Mouse (Mus musculus): ENCODE measurements around the gene Pigk.

The Pigk gene

GRCm38 (mm10) chr3:152832436-152832835 is 118.5 kb downstream of the Pigk start:
- DNase-seq (ENCODE audit: low read depth in 1 of 2, low spot score in 2 of 2), result no peak

- no peak for DNase-seq (ENCODE audit: low read depth in 1 of 2, low spot score in 2 of 2)
Observed at GRCm38 (mm10) chr3:152837407-152837806, 123.5 kb downstream of the Pigk start.

GRCm38 (mm10) chr3:152837938-152838337 is 124.0 kb downstream of the Pigk start:
- DNase-seq (ENCODE audit: low read depth in 1 of 2, low spot score in 2 of 2), result no peak

GRCm38 (mm10) chr3:152841264-152841663 is 127.4 kb downstream of the Pigk start:
- no peak for DNase-seq (ENCODE audit: low read depth in 1 of 2, low spot score in 2 of 2)

GRCm38 (mm10) chr3:152842648-152843047 is 128.7 kb downstream of the Pigk start:
- DNase-seq (ENCODE audit: low read depth in 1 of 2, low spot score in 2 of 2), result no peak

- no peak for DNase-seq (ENCODE audit: low read depth in 1 of 2, low spot score in 2 of 2)
Observed at GRCm38 (mm10) chr3:152843925-152844324, 130.0 kb downstream of the Pigk start.

GRCm38 (mm10) chr3:152855006-152855614 is 141.2 kb downstream of the Pigk start:
- no peak for DNase-seq (ENCODE audit: low read depth in 1 of 2, low spot score in 2 of 2)

GRCm38 (mm10) chr3:152856095-152856494 is 142.2 kb downstream of the Pigk start:
- DNase-seq (ENCODE audit: low read depth in 1 of 2, low spot score in 2 of 2), result no peak

- no peak for DNase-seq (ENCODE audit: low read depth in 1 of 2, low spot score in 2 of 2)
Observed at GRCm38 (mm10) chr3:152861450-152861849, 147.6 kb downstream of the Pigk start.

- DNase-seq (ENCODE audit: low read depth in 1 of 2, low spot score in 2 of 2), result no peak
Observed at GRCm38 (mm10) chr3:152861978-152862377, 148.1 kb downstream of the Pigk start.

GRCm38 (mm10) chr3:152866035-152866965 is 152.4 kb downstream of the Pigk start:
- DNase-seq (ENCODE audit: low read depth in 1 of 2, low spot score in 2 of 2), result no peak

GRCm38 (mm10) chr3:152867654-152868525 is 154.0 kb downstream of the Pigk start:
- DNase-seq (ENCODE audit: low read depth in 1 of 2, low spot score in 2 of 2), result no peak

GRCm38 (mm10) chr3:152872054-152872453 is 158.2 kb downstream of the Pigk start:
- DNase-seq (ENCODE audit: low read depth in 1 of 2, low spot score in 2 of 2), result no peak

GRCm38 (mm10) chr3:152872596-152872995 is 158.7 kb downstream of the Pigk start:
- DNase-seq (ENCODE audit: low read depth in 1 of 2, low spot score in 2 of 2), result no peak

- no peak for DNase-seq (ENCODE audit: low read depth in 1 of 2, low spot score in 2 of 2)
Observed at GRCm38 (mm10) chr3:152874431-152875355, 160.8 kb downstream of the Pigk start.

GRCm38 (mm10) chr3:152875723-152876290 is 161.9 kb downstream of the Pigk start:
- DNase-seq (ENCODE audit: low read depth in 1 of 2, low spot score in 2 of 2), result no peak

GRCm38 (mm10) chr3:152880121-152880835 is 166.4 kb downstream of the Pigk start:
- DNase-seq (ENCODE audit: low read depth in 1 of 2, low spot score in 2 of 2), result no peak

- no peak for DNase-seq (ENCODE audit: low read depth in 1 of 2, low spot score in 2 of 2)
Observed at GRCm38 (mm10) chr3:152881706-152882105, 167.8 kb downstream of the Pigk start.

GRCm38 (mm10) chr3:152883556-152883955 is 169.7 kb downstream of the Pigk start:
- DNase-seq (ENCODE audit: low read depth in 1 of 2, low spot score in 2 of 2), result no peak
